Mouse (Mus musculus): ENCODE data around the gene Tifab. TPM values are rescaled to one million over a fixed set of nuclear protein-coding genes. Genes with fewer than 3 reads are reported as not detected.
"Not testable (repeated sequence)": the region's sequence is repeated elsewhere in the genome, so short reads cannot be mapped to it uniquely, and the experiment has no call there.

The Tifab gene
- polyA plus RNA-seq, 1 experiment from 2014 or later = 44.2 TPM

GRCm38 (mm10) chr13:56197473-56198266 lies 19.0 kb upstream of the Tifab start:
- no peaks in the 10 kb centered on the region for H3K36me3 ChIP-seq (ENCODE audit: inconsistent target)
- no peaks in the 10 kb centered on the region for H3K79me2 ChIP-seq (ENCODE audit: inconsistent target)
- 10% methylated on average over 15 of the region's 15 CpGs for WGBS (ENCODE audit: missing documents)
- no peak overlapping the region for H3K27ac ChIP-seq
- H3K4me3 ChIP-seq (ENCODE audit: inconsistent target) = no peak overlapping the region

- H3K27ac ChIP-seq = no peak overlapping the region
- H3K36me3 ChIP-seq (ENCODE audit: inconsistent target) = no peaks in the 10 kb centered on the region
- no peak overlapping the region for H3K4me3 ChIP-seq (ENCODE audit: inconsistent target)
- WGBS (ENCODE audit: missing documents) = 91% methylated on average over 12 of the region's 12 CpGs
- H3K79me2 ChIP-seq (ENCODE audit: inconsistent target) = no peaks in the 10 kb centered on the region
Observed at GRCm38 (mm10) chr13:56197031-56197430, 18.3 kb upstream of the Tifab start.

- H3K79me2 ChIP-seq (ENCODE audit: inconsistent target); H3K4me3 ChIP-seq (ENCODE audit: inconsistent target); H3K36me3 ChIP-seq (ENCODE audit: inconsistent target); H3K27ac ChIP-seq: not testable (repeated sequence)
- WGBS (ENCODE audit: missing documents) = 72% methylated on average over 7 of the region's 11 CpGs
Observed at GRCm38 (mm10) chr13:56195824-56196223, 17.1 kb upstream of the Tifab start.

DNA sequence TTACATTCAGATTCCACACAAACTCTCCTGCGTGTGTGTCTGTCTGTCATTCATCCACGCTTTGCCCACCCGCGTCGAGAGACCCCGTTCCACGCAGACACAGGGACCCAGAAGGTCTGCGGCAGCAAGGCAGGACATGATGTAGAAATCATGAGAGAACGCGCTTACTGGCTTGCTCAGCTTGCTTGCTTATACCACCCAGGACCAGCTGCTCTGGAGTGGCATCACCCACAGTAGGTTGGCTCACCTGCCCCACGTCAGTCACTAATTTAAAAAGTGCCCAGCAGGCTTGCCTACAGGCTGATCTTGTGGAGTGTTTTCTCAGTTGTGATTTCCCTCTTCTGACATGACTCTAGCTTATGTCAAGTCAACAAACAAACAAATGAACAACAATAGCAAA lies 15.5 kb upstream of the Tifab start:
- not testable (repeated sequence) for H3K79me2 ChIP-seq (ENCODE audit: inconsistent target); H3K36me3 ChIP-seq (ENCODE audit: inconsistent target); H3K27ac ChIP-seq; H3K4me3 ChIP-seq (ENCODE audit: inconsistent target)
- 95% methylated on average over 7 of the region's 11 CpGs for WGBS (ENCODE audit: missing documents)

- H3K36me3 ChIP-seq (ENCODE audit: inconsistent target) = no peaks in the 10 kb centered on the region
- WGBS (ENCODE audit: missing documents) = 9% methylated on average over 3 of the region's 3 CpGs
- no peaks in the 10 kb centered on the region for H3K79me2 ChIP-seq (ENCODE audit: inconsistent target)
- H3K27ac ChIP-seq = no peak overlapping the region
- no peak overlapping the region for H3K4me3 ChIP-seq (ENCODE audit: inconsistent target)
Observed at GRCm38 (mm10) chr13:56191225-56191624, 12.5 kb upstream of the Tifab start.

GRCm38 (mm10) chr13:56189688-56190087 lies 11.0 kb upstream of the Tifab start:
- H3K4me3 ChIP-seq (ENCODE audit: inconsistent target) = no peak overlapping the region
- H3K27ac ChIP-seq = no peak overlapping the region
- 80% methylated on average over 5 of the region's 5 CpGs for WGBS (ENCODE audit: missing documents)
- H3K36me3 ChIP-seq (ENCODE audit: inconsistent target) = no peaks in the 10 kb centered on the region
- no peaks in the 10 kb centered on the region for H3K79me2 ChIP-seq (ENCODE audit: inconsistent target)

DNA sequence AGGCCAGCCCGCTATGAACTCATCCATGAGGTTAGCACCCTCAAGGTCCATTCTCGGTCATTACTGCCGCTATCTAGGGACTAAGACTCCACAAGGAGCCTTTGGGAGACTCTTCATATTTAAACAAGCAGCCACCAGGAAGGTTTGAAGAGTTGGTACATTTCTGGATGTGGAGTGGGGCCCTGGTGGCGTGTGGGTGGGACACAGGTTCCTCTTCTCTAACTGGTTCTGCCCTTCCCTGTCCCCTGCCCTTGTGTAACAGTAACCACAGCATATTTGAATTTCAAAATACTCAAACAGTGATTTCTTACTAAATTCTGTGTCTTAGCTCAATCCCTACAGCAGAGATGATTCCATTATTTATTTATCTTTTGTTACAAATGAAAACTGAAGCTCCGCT lies 5.0 kb upstream of the Tifab start:
- H3K79me2 ChIP-seq (ENCODE audit: inconsistent target) = no peaks in the 10 kb centered on the region
- WGBS (ENCODE audit: missing documents) = 14% methylated on average over 5 of the region's 5 CpGs
- no peak overlapping the region for H3K4me3 ChIP-seq (ENCODE audit: inconsistent target)
- H3K36me3 ChIP-seq (ENCODE audit: inconsistent target) = no peaks in the 10 kb centered on the region
- peak overlapping the region; percentile 97 for H3K27ac ChIP-seq

GRCm38 (mm10) chr13:56181424-56181823 lies 2.7 kb upstream of the Tifab start:
- 1% methylated on average over 8 of the region's 8 CpGs for WGBS (ENCODE audit: missing documents)
- no peak overlapping the region for H3K4me3 ChIP-seq (ENCODE audit: inconsistent target)
- H3K79me2 ChIP-seq (ENCODE audit: inconsistent target) = peaks cover 21% of the 10 kb centered on the region

DNA sequence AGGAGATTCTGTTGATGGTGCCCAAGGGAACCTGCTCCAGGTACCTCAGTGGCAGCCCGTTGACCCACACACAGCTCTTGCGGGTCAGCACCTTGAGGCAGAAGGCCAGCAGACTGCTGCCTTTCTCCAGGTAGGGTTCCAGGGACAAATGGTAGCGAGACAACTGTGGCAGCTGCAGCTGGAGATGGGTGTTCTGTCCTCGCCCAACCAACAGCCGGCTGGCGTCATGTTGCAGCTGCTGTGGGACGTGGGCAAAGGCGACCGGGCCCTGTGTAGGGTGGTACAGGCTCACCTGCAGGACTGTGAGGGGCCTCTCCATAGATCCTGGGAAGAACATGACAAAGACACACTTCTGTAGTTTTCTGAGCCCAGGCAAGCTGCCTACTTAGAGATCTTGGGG lies 2.4 kb downstream of the Tifab start:
- peak overlapping the region; percentile 97 for H3K27ac ChIP-seq
- H3K79me2 ChIP-seq (ENCODE audit: inconsistent target) = peaks cover 36% of the 10 kb centered on the region
- H3K4me3 ChIP-seq (ENCODE audit: inconsistent target) = peak overlapping the region; percentile 85; the same call in 1 of the 2 replicates
- WGBS (ENCODE audit: missing documents) = 75% methylated on average over 7 of the region's 9 CpGs
- no peaks in the 10 kb centered on the region; the same call in 1 of the 2 replicates for H3K36me3 ChIP-seq (ENCODE audit: inconsistent target)

More at GRCm38 (mm10) chr13:56181424-56181823, 2.7 kb upstream of the Tifab start:
- Histone ChIP-seq H3K36me3 (ENCODE audit: inconsistent target) (no peaks in the 10 kb centered on the region), H3K27ac (peak overlapping the region; percentile 97)

GRCm38 (mm10) chr13:56175848-56176247 lies 2.8 kb downstream of the Tifab start:
- Histone ChIP-seq H3K4me3 (ENCODE audit: inconsistent target) (no peak overlapping the region), H3K79me2 (ENCODE audit: inconsistent target) (peaks cover 36% of the 10 kb centered on the region), H3K27ac (peak overlapping the region; percentile 97), H3K36me3 (ENCODE audit: inconsistent target) (no peaks in the 10 kb centered on the region; the same call in 1 of the 2 replicates)
- 28% methylated on average over 4 of the region's 4 CpGs for WGBS (ENCODE audit: missing documents)

- H3K27ac ChIP-seq = peak overlapping the region; percentile 77
- H3K79me2 ChIP-seq (ENCODE audit: inconsistent target) = peaks cover 31% of the 10 kb centered on the region
- H3K36me3 ChIP-seq (ENCODE audit: inconsistent target) = no peaks in the 10 kb centered on the region; the same call in 1 of the 2 replicates
- 2% methylated on average over 7 of the region's 7 CpGs for WGBS (ENCODE audit: missing documents)
- H3K4me3 ChIP-seq (ENCODE audit: inconsistent target) = no peak overlapping the region
Observed at GRCm38 (mm10) chr13:56172901-56173545, 5.7 kb downstream of the Tifab start.

DNA sequence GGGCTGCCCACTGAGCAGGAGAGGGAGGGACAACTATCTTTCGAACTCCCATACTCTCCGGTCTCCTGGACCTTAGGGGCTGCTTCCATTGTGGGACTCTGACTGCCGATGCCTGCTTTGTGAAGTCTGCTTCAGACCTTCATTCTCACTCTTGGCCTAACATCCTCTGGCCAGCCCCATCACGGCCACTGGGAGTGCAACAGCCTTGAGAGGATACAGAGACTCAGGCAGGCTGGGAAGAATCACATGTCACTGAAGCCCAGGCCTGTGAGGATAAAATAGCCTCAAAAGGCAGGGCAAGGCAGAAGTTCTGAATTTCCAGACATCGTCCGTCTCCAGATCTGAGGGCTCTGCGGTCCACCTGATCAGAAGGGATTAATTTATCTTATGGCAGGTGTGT lies 6.6 kb downstream of the Tifab start:
- 74% methylated on average over 7 of the region's 7 CpGs for WGBS (ENCODE audit: missing documents)
- H3K4me3 ChIP-seq (ENCODE audit: inconsistent target) = no peak overlapping the region
- H3K79me2 ChIP-seq (ENCODE audit: inconsistent target) = peaks cover 22% of the 10 kb centered on the region
- H3K36me3 ChIP-seq (ENCODE audit: inconsistent target) = no peaks in the 10 kb centered on the region; the same call in 1 of the 2 replicates
- peak overlapping the region; percentile 77 for H3K27ac ChIP-seq

DNA sequence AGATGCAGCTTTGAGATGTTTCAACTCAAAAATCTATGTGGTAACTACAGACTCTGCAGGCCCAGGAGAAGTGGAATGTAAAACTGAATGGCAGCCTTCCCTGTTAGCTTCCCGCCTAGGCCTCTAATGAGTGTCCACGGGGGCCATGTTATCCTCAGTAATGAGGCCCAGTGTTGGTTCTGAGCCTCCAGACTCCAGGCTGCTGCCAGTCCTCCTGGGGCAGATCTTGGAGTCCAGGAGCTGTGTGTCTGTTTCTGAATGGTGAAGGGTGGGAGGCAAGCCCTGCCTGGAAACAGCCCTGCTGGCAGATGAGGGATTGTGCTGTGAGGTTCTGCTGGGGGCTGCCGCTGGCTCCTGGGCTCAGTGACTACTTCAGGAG lies 10.3 kb downstream of the Tifab start:
- Histone ChIP-seq H3K27ac (no peak overlapping the region), H3K4me3 (ENCODE audit: inconsistent target) (no peak overlapping the region), H3K36me3 (ENCODE audit: inconsistent target) (no peaks in the 10 kb centered on the region), H3K79me2 (ENCODE audit: inconsistent target) (no peaks in the 10 kb centered on the region)
- 83% methylated on average over 3 of the region's 3 CpGs for WGBS (ENCODE audit: missing documents)

DNA sequence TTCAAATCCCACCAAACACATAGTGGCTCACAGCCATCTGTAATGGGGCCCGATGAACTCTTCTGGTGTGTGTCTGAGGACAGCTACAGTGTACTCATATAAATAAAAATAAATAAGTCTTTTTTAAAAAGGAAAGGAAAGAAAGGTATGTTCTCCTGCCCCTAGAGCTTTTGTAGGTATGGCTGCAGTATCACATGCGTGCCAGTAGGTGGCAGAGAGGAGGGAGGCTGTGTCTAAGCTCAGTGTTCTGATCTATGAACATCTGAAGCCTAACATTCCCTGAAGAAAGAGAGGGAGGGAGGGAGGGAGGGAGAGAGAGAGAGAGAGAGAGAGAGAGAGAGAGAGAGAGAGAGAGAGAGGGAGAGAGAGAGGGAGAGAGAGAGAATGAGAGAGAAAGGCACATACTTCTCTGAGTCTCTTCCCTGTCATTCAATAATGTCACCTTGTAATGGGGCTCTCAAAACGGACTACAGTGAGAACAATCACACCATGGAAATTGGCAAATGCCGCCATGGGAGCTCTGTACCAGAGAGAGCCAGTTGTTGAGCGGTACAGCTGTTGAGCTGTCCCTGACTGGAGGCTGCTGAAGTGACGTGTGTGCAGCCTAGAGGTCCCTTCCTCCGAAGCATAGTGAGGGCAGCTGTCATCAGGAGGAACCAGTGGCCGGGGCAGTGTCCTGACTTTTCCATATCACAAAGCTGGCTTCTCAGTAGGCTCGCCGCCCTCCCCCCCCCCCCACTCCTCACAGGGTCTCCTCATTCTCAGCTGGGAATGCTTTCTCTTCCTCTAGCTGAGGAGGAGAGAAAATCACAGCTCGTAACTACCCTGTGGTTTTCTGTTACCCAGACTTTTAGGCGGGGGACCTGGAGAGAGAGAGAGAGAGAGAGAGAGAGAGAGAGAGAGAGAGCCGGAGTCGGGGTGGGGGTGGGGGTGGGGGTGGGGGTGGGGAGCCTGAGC lies 11.0 kb downstream of the Tifab start:
- no peak overlapping the region for H3K27ac ChIP-seq

More for the DNA sequence above, 11.0 kb downstream of the Tifab start:
- H3K4me3 ChIP-seq (ENCODE audit: inconsistent target) = no peak overlapping the region
- no peaks in the 10 kb centered on the region for H3K79me2 ChIP-seq (ENCODE audit: inconsistent target)
- no peaks in the 10 kb centered on the region for H3K36me3 ChIP-seq (ENCODE audit: inconsistent target)
- WGBS (ENCODE audit: missing documents) = 36% methylated on average over 9 of the region's 14 CpGs

All from macrophage (primary cell).